ENCODE assay signal across 9 mouse cellular contexts in genomic region chr16:35630470-35631183, GRCm38 (mm10).
DNase-seq lines count a peak whose midpoint lies in the region; ATAC-seq lines count a peak whose summit lies in the region.
"Had no signal": no experiment of that assay in that cellular context is flagged by ENCODE, and none has a peak within 500 bp of the region (broad histone marks: within the 10 kb centered on the region; RNA-seq: fewer than 3 reads in every experiment).

No protein-coding gene starts in this region.

- no peaks in the 10 kb centered on the region for H3K27me3 ChIP-seq in neural tube, embryonic 14.5 days (ENCODE audit: control insufficient read depth, insufficient read depth, low read length)

- peaks cover 9% of the 10 kb centered on the region for H3K4me1 ChIP-seq in neural tube, embryonic 14.5 days (ENCODE audit: control insufficient read depth, insufficient read depth, low read length)

- intact Hi-C loops in left cerebral cortex, postnatal 4 days (cut with DNase I) = no loop called here
- intact Hi-C loops in left cerebral cortex, postnatal 36 days (cut with DNase I) = loop anchor here (5.0 kb wide), 1 partner anchor 313 kb away; no protein-coding TSS in a partner anchor
- intact Hi-C loops in gastrocnemius, postnatal 14 days (cut with DNase I; ENCODE audit: low total_unique reads) = no loop called here

- H3K9ac ChIP-seq in neural tube, embryonic 14.5 days (replicated peaks; ENCODE audit: low read depth, low read length) = no peak overlapping the region

- H3K27ac ChIP-seq in neural tube, embryonic 14.5 days (ENCODE audit: low read depth, low read length) = no peak overlapping the region

- peak; percentile 32; the same call in 1 of the 2 replicates for ATAC-seq in neural tube, embryonic 14.5 days (ENCODE audit: low read depth)
- ATAC-seq in erythroid progenitor cell, adult 5-6 weeks (replicated peaks; ENCODE audit: low FRiP score, poor library complexity, severe bottlenecking) = no peak

- WGBS in neural tube, embryonic 14.5 days = 58% methylated on average over 16 of the region's 16 CpGs

- no peak overlapping the region for H3K4me3 ChIP-seq in neural tube, embryonic 14.5 days (ENCODE audit: low read depth, low read length)
- H3K4me3 ChIP-seq: myocyte had no signal

- H3K4me2 ChIP-seq in neural tube, embryonic 14.5 days (ENCODE audit: low read depth, low read length) = no peak overlapping the region

- H3K36me3 ChIP-seq in neural tube, embryonic 14.5 days (ENCODE audit: control insufficient read depth, insufficient read depth, low read length) = no peaks in the 10 kb centered on the region

- no peaks in the 10 kb centered on the region for H3K9me3 ChIP-seq in neural tube, embryonic 14.5 days (ENCODE audit: control insufficient read depth, low read length)

- peak; percentile 50 for DNase-seq in left cerebral cortex, postnatal 4 days
- DNase-seq in left cerebral cortex, postnatal 36 days (ENCODE audit: low spot score in 2 of 2) = no peak
- DNase-seq in gastrocnemius, postnatal 14 days = peak; percentile 82
- peak; percentile 49 for DNase-seq in kidney, adult 11 months
- DNase-seq in layer of hippocampus, adult 18-20 months (ENCODE audit: low spot score in 2 of 2) = no peak
- no peak for DNase-seq in cerebellum, adult 11-12 months

Comparison
In these comparisons a context has a peak if more than half of its experiments do, and no peak if none do; other contexts are left out.
1. DNase-seq: peak in left cerebral cortex, postnatal 4 days (single experiment), gastrocnemius, postnatal 14 days (single experiment) and kidney, adult 11 months (single experiment); none in left cerebral cortex, postnatal 36 days (0 of 2), layer of hippocampus, adult 18-20 months (0 of 2) and cerebellum, adult 11-12 months (single experiment).